Mouse (Mus musculus): Measurements from ENCODE around the gene Osbpl2. TPM values are rescaled to one million over a fixed set of nuclear protein-coding genes. Genes with fewer than 3 reads are reported as not detected.

The Osbpl2 gene
- total and polyA plus RNA-seq, 3 experiments: 22.0 to 25.6 (median 24.5) TPM

- Histone ChIP-seq H3K27me3 (ENCODE audit: insufficient read depth, low read length) (no peaks in the 10 kb centered on the region), H3K36me3 (replicated peaks) (peaks cover 91% of the 10 kb centered on the region), H3K9me3 (replicated peaks) (no peaks in the 10 kb centered on the region), H3K4me3 (ENCODE audit: low read depth, low read length) (no peak overlapping the region), H3K4me1 (ENCODE audit: insufficient read depth, low read depth, low read length) (no peaks in the 10 kb centered on the region)
- no peak for ATAC-seq (ENCODE audit: extremely low read depth, insufficient number of reproducible peaks, low FRiP score, poor library complexity, severe bottlenecking)
- DNase-seq (ENCODE audit: low spot score): no peak
- TF ChIP-seq GATA1 (IDR thresholded peaks at IDR 0.05; ENCODE audit: borderline replicate concordance, low read length) (no peak), TAL1 (conservative IDR thresholded peaks at IDR 0.05; ENCODE audit: low read depth, low read length) (no peak), GATA2 (IDR thresholded peaks at IDR 0.05; ENCODE audit: borderline replicate concordance, low read depth, low read length) (no peak), CTCF (IDR thresholded peaks at IDR 0.05; ENCODE audit: low read depth, low read length) (no peak), POLR2AphosphoS5 (IDR thresholded peaks at IDR 0.05; ENCODE audit: insufficient replicate concordance, low read depth, low read length) (no peak)
These were observed 35.7 kb downstream of the Osbpl2 start for GRCm38 (mm10) chr2:180154796-180155195.

GRCm38 (mm10) chr2:180158627-180159026 lies 39.5 kb downstream of the Osbpl2 start:
- no peaks in the 10 kb centered on the region for H3K27me3 ChIP-seq (ENCODE audit: insufficient read depth, low read length)
- H3K4me1 ChIP-seq (ENCODE audit: insufficient read depth, low read depth, low read length): no peaks in the 10 kb centered on the region
- H3K36me3 ChIP-seq (replicated peaks): peaks cover 92% of the 10 kb centered on the region
- TF ChIP-seq CTCF (IDR thresholded peaks at IDR 0.05; ENCODE audit: low read depth, low read length): no peak
- TF ChIP-seq GATA1 (IDR thresholded peaks at IDR 0.05; ENCODE audit: borderline replicate concordance, low read length): no peak
- TF ChIP-seq TAL1 (conservative IDR thresholded peaks at IDR 0.05; ENCODE audit: low read depth, low read length): no peak
- TF ChIP-seq GATA2 (IDR thresholded peaks at IDR 0.05; ENCODE audit: borderline replicate concordance, low read depth, low read length): no peak
- no peak for DNase-seq (ENCODE audit: low spot score)
- no peak overlapping the region for H3K4me3 ChIP-seq (ENCODE audit: low read depth, low read length)
- no peaks in the 10 kb centered on the region for H3K9me3 ChIP-seq (replicated peaks)
- no peak for ATAC-seq (ENCODE audit: extremely low read depth, insufficient number of reproducible peaks, low FRiP score, poor library complexity, severe bottlenecking)

DNA sequence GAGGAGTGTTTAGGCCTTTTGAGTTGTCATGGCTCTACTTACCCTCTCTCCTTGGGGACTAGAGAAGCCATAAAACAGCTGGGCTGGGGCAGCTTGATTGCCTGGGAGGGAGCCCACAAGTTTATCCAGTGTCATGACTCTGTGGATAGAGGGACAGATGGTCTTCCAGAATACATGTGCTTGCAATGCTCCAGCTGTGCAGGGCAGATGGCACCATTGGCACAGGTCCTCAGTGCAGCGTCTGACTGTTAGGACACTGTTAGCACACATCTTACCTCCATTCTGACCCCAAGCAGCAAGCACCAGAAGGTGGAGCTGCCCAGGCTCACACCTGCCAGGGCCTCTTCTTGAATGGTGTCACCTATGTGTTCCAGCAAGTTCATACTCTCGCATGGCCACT lies 46.7 kb downstream of the Osbpl2 start:
- H3K27me3 ChIP-seq (ENCODE audit: insufficient read depth, low read length): no peaks in the 10 kb centered on the region
- no peak overlapping the region for H3K4me3 ChIP-seq (ENCODE audit: low read depth, low read length)
- no peak for ATAC-seq (ENCODE audit: extremely low read depth, insufficient number of reproducible peaks, low FRiP score, poor library complexity, severe bottlenecking)
- DNase-seq (ENCODE audit: low spot score): no peak
- no peaks in the 10 kb centered on the region for H3K9me3 ChIP-seq (replicated peaks)
- peaks cover 7% of the 10 kb centered on the region for H3K4me1 ChIP-seq (ENCODE audit: insufficient read depth, low read depth, low read length)
- no peak for TF ChIP-seq POLR2AphosphoS5 (IDR thresholded peaks at IDR 0.05; ENCODE audit: insufficient replicate concordance, low read depth, low read length)
- TF ChIP-seq GATA1 (IDR thresholded peaks at IDR 0.05; ENCODE audit: borderline replicate concordance, low read length): no peak
- no peak for TF ChIP-seq GATA2 (IDR thresholded peaks at IDR 0.05; ENCODE audit: borderline replicate concordance, low read depth, low read length)
- TF ChIP-seq CTCF (IDR thresholded peaks at IDR 0.05; ENCODE audit: low read depth, low read length): no peak
- TF ChIP-seq TAL1 (conservative IDR thresholded peaks at IDR 0.05; ENCODE audit: low read depth, low read length): no peak
- peaks cover 75% of the 10 kb centered on the region for H3K36me3 ChIP-seq (replicated peaks)

DNA sequence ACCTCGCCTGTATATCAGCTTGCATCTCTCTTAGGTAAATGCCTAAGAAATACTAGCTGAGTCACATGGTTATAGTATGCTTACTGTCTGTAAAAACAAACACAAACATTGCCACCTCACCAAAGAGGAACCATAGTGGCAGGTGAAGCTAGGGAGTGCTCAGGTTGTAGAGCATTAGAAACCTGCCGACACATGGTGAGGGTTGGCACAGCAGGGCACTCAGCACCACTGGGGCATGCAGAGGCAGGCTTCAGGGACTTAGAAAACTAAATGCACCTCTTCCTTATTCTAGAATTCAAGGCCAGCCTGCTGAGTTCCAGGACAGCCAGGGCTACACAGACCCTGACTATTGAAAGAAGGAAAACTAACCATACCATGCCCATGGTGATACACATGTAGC lies 47.8 kb downstream of the Osbpl2 start:
- H3K36me3 ChIP-seq (replicated peaks): peaks cover 65% of the 10 kb centered on the region
- ATAC-seq (ENCODE audit: extremely low read depth, insufficient number of reproducible peaks, low FRiP score, poor library complexity, severe bottlenecking) (no peak), DNase-seq (ENCODE audit: low spot score) (no peak)

DNA sequence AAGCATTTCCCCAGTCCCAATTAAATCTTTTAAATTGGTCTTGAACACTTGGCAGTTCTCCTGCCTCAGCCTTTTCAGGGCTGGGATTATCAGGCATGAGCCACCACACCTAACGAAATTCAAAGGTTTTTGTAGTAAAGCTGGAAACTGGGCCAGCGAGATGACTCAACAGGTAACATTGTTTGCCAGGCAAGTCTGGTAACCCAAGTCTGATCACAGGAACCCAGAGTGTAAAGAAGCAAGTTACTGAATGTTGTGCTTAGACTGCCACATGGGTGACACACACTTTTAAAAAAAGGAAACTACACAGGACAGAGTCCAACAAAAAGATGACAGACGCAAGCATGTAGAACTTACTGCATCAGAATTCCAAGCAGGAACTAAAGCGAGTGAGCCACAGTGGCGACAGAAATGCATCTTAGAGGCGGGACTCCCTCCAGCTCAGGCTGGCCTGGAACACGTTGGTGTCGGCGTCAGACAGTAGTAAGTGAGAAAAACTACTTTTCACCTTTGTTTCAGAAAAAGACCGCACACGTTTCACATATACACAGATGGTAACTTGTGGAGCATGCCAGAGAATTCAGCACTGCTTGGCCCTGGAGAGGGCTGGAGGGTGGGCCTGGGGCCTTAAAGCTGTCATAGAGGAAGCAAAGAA lies 51.2 kb downstream of the Osbpl2 start:
- DNase-seq (ENCODE audit: low spot score): no peak
- Histone ChIP-seq H3K27me3 (ENCODE audit: insufficient read depth, low read length) (no peaks in the 10 kb centered on the region), H3K9me3 (replicated peaks) (no peaks in the 10 kb centered on the region), H3K36me3 (replicated peaks) (peaks cover 68% of the 10 kb centered on the region), H3K4me1 (ENCODE audit: insufficient read depth, low read depth, low read length) (peaks cover 42% of the 10 kb centered on the region), H3K4me3 (ENCODE audit: low read depth, low read length) (peak overlapping the region; percentile 91; the same call in 1 of the 2 replicates)
- no peak for ATAC-seq (ENCODE audit: extremely low read depth, insufficient number of reproducible peaks, low FRiP score, poor library complexity, severe bottlenecking)
- no peak for TF ChIP-seq CTCF (IDR thresholded peaks at IDR 0.05; ENCODE audit: low read depth, low read length)
- no peak for TF ChIP-seq GATA2 (IDR thresholded peaks at IDR 0.05; ENCODE audit: borderline replicate concordance, low read depth, low read length)
- TF ChIP-seq GATA1 (IDR thresholded peaks at IDR 0.05; ENCODE audit: borderline replicate concordance, low read length): no peak
- TF ChIP-seq POLR2AphosphoS5 (IDR thresholded peaks at IDR 0.05; ENCODE audit: insufficient replicate concordance, low read depth, low read length): no peak
- TF ChIP-seq TAL1 (conservative IDR thresholded peaks at IDR 0.05; ENCODE audit: low read depth, low read length): no peak

More for the DNA sequence above, 47.8 kb downstream of the Osbpl2 start:
- Histone ChIP-seq H3K4me3 (ENCODE audit: low read depth, low read length) (no peak overlapping the region), H3K27me3 (ENCODE audit: insufficient read depth, low read length) (no peaks in the 10 kb centered on the region), H3K9me3 (replicated peaks) (no peaks in the 10 kb centered on the region), H3K4me1 (ENCODE audit: insufficient read depth, low read depth, low read length) (peaks cover 11% of the 10 kb centered on the region)
- TF ChIP-seq GATA1 (IDR thresholded peaks at IDR 0.05; ENCODE audit: borderline replicate concordance, low read length) (0 out of 2 replicates have a peak, but pooled peaks have one; percentile 44), GATA2 (IDR thresholded peaks at IDR 0.05; ENCODE audit: borderline replicate concordance, low read depth, low read length) (no peak), POLR2AphosphoS5 (IDR thresholded peaks at IDR 0.05; ENCODE audit: insufficient replicate concordance, low read depth, low read length) (no peak)

DNA sequence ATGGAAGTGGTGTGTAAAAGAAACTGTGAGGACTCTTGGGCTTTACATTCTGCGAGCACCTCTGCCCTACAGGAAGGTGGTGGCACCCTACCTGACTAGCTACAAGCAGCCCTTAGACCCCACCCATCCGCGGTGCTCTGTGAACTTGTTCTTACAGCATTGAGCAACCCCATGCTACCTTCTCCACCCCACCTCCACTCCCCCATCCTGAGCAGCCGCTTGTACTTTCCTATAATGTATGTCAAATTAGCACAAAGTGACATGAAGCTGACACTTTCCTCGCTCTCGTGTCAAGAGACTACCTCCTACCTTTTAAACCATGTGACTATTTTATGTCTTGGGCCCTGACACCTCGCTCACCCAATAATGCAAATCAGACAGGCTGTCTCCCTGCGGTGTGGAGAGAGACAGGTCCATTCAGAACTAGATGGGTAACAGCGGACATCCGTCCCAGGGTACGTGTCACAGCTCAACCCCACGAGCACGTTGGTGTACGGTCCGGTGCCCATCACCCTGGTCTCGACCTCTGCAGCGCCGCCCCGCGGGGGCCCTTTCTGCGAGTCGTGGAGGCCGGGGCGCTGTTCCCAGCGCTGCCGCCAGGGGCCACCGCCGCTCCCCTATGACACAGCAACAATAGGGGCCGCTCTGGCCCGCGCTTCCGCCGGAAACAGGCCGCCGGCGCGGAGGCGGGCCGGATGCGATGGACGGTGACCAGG lies 51.9 kb downstream of the Osbpl2 start, which contains the start of gene Adrm1:
Gene Adrm1 (plus strand): TSS at position 680 of the 716 bp plus-strand sequence.
- H3K36me3 ChIP-seq (replicated peaks): peaks cover 71% of the 10 kb centered on the region
- H3K4me3 ChIP-seq (ENCODE audit: low read depth, low read length): peak within 1 kb of the TSS; percentile 91
- DNase-seq (ENCODE audit: low spot score) (peak; percentile 99), ATAC-seq (ENCODE audit: extremely low read depth, insufficient number of reproducible peaks, low FRiP score, poor library complexity, severe bottlenecking) (peak; percentile 72)
- no peaks in the 10 kb centered on the region for H3K27me3 ChIP-seq (ENCODE audit: insufficient read depth, low read length)
- peaks cover 48% of the 10 kb centered on the region for H3K4me1 ChIP-seq (ENCODE audit: insufficient read depth, low read depth, low read length)
- no peaks in the 10 kb centered on the region for H3K9me3 ChIP-seq (replicated peaks)
- TF ChIP-seq CTCF (IDR thresholded peaks at IDR 0.05; ENCODE audit: low read depth, low read length) (peak; percentile 91), POLR2AphosphoS5 (IDR thresholded peaks at IDR 0.05; ENCODE audit: insufficient replicate concordance, low read depth, low read length) (no peak)

Data from G1E (cell line).